Mouse (Mus musculus): ENCODE data around the gene Ttll9.

The Ttll9 gene

DNA sequence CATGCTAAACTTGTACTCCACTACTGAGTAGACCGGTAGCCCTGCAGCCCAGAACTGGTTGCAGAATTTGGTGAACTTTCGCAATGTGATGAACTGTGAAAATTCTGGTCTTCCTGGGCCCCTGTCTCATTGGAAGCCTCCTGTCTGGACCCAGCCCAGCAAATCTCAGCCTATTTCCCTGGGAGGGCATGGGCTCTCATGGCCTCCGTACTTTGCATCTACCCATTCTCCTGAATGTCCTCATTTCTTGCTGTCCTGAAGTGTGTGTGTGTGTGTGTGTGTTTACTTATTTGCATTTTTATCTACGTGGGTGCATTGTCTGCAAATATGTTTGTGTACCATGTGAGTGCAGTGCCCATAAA is 87.7 kb downstream of the Ttll9 start:
- DNase-seq (ENCODE audit: low spot score) = no peak

DNA sequence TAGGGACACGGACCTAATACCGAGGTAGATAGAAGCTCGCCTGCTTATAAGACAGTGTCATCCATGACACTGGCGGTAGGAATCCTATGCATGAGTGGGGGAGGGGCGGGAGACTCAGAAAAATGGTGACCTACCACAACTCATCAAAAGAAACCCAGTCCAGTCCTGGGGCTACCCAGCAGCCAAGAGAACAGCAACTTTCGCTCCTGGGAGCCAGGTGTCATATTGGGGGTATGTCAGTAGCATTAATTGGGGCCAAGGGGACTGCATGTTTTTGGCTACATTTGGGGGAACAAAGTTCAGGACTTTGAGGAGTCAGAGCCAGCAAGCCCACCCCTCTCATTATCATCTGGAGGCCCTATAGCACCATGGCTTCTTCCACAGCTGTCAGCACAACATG is 88.8 kb downstream of the Ttll9 start:
- DNase-seq (ENCODE audit: low spot score) = no peak

DNA sequence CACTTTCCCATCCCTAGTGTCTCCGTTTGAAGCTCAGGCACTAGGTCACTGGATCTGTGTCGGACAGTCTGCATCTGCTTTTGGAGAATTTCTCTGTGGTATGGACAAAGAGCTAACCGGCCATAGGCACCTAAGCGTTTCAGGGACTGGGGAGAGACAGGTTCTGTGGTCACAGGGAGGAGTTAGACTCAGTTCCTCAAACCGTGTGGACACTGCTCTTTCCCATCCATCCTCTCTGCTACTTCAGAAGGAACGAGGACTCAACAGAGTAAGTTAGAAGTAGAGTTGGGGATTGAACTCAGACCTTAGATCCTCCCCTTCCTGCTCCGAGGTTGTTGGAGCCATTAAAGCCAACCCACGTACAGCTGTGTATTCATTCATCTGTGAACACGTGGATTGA is 89.3 kb downstream of the Ttll9 start:
- no peak for DNase-seq (ENCODE audit: low spot score)

DNA sequence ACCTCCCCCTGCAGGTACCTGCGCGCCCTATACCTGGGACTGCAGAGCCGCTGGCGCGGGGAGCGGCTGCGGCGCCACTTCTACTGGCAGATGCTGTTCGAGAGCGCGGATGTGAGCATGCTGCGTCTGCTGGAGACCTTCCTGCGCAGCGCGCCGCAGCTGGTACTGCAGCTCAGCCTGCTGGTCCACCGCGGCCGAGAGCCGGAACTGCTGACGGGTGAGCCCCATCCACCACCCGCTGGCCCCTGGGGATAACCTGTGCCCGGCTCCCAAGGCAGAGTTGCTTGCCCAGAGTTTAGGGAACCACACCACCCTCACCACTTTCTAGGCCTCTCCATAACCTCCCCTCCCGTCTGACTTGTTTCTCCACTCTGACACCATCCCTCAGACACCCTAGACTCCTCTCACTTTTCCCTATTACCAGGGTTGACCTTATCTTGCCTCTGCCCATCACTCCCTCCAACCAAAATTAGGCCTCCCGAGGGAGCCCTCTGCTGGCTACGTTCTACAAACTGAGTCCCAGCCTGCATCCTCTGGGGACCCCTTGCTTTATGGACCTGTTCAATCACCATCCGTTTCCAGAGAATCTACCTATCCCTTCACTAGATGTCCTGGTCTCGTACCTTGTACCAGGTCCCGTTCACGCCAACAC is 90.5 kb downstream of the Ttll9 start:
- no peak for DNase-seq (ENCODE audit: low spot score)

DNA sequence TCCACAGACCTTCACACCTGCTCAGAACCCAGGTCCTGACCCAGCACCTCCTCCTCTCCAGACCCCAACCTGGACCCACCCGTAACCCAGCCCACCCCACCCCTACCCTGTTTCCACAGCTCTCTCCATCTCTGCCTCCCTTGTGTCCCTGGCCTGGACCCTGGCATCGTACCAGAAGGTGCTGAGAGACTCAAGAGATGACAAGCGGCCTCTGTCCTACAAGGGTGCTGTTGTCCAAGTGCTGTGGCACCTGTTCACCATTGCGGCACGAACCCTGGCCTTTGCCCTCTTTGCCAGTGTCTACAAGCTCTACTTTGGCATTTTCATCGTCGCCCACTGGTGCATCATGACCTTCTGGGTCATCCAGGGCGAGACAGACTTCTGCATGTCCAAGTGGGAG is 91.6 kb downstream of the Ttll9 start:
- DNase-seq (ENCODE audit: low spot score) = no peak

DNA sequence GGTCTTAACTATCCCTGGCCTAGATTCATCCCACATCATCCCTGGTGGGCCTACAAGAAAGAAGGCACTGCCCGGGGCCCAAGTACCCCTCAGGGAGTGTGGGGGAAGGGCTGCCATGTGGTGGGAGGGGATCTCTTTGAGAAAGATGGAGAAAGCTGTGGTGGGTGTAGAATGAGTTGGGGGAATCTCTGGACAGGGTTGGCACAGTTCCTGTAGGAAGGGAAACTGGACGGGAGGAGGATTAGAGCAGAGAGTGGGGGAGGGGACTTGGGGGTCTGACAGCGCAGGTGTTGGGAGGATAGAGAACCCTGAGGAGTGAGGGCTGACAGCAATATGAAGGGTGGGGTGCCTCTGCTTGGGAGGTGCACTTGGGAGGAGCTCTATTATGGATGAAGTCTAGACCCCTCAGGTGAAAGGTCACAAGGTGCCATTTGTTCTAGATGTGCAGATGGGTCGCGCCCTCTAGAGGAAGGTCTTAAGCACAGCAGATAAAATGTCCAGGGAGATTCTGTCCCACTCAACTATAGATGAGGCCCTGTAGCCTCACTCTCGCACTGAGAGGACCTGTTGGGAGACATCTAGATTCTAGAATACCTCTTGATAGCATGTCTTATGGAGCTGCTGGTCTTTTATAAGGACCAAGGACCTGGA is 93.1 kb downstream of the Ttll9 start:
- DNase-seq (ENCODE audit: low spot score) = no peak

Measured in urinary bladder, postnatal 10 days (tissue).